Mouse (Mus musculus) heart, postnatal 0 days (tissue): ENCODE data around the gene Gm45799. TPM values are rescaled to one million over a fixed set of nuclear protein-coding genes. Genes with fewer than 3 reads are reported as not detected.

ENCODE experiments used
- ATAC-seq: fragments of 200-750 bp; cut with Nextera tagmentation; 2 replicates; pipeline ENCODE4 v1.8.0; 2017; ENCODE audit warnings: low read depth, moderate number of reproducible peaks, moderate library complexity; ENCODE audit not compliant: insufficient read depth
- DNase-seq: peaks from one replicate; pipeline ENCODE4 v3.0.0-alpha.2; 2016; ENCODE audit warnings: low spot score
- H3K27ac ChIP-seq: fragments of 300-500 bp; sonication (generic); 2 replicates; pipeline ENCODE4 v1.5.1; 2014; ENCODE audit warnings: low read depth, mild to moderate bottlenecking
- H3K27me3 ChIP-seq: fragments of 300-500 bp; sonication (generic); 2 replicates; pipeline ENCODE4 v1.6.1; 2014; ENCODE audit warnings: low read length, mixed read lengths; ENCODE audit not compliant: control insufficient read depth, insufficient read depth
- H3K36me3 ChIP-seq: fragments of 300-500 bp; sonication (generic); replicated peaks from 2 replicates; pipeline ENCODE4 v1.6.1; 2014; ENCODE audit warnings: low read length, mixed read lengths; ENCODE audit not compliant: control insufficient read depth, insufficient read depth
- H3K4me1 ChIP-seq: fragments of 300-500 bp; sonication (generic); 2 replicates; pipeline ENCODE4 v1.6.1; 2014; ENCODE audit warnings: antibody characterized with exemption; ENCODE audit not compliant: control insufficient read depth, insufficient read depth
- H3K4me2 ChIP-seq: fragments of 300-500 bp; sonication (generic); 2 replicates; pipeline ENCODE4 v1.6.1; 2014; ENCODE audit warnings: low read depth, mild to moderate bottlenecking, low read length, moderate library complexity
- H3K4me3 ChIP-seq: fragments of 300-500 bp; sonication (generic); 2 replicates; pipeline ENCODE4 v1.5.1; 2014; ENCODE audit warnings: low read depth, low read length
- H3K9ac ChIP-seq: fragments of 300-500 bp; sonication (generic); replicated peaks from 2 replicates; pipeline ENCODE4 v1.6.1; 2014; ENCODE audit warnings: low read depth, low read length, mixed read lengths
- H3K9me3 ChIP-seq: fragments of 300-500 bp; sonication (generic); replicated peaks from 2 replicates; pipeline ENCODE4 v1.6.1; 2016; ENCODE audit warnings: low read length; ENCODE audit not compliant: control insufficient read depth
- CTCF ChIP-seq: IDR thresholded peaks from 2 replicates; pipeline ENCODE4 v1.5.1; 2016; ENCODE audit warnings: antibody characterized with exemption, control low read depth, low read depth
- EP300 ChIP-seq: IDR thresholded peaks from 2 replicates; pipeline ENCODE4 v1.6.1; 2016; ENCODE audit warnings: antibody characterized with exemption, low read depth
- WGBS: fragments of 180-500 bp; shearing (Covaris S2); extraction: QIAGEN DNeasy Blood & Tissue Kit; methylation state at CpG from one replicate; pipeline ENCODE4 v1.1.7; 2014; 5-methylcytosine and 5-hydroxymethylcytosine counted together
- polyA plus RNA-seq: library from polyadenylated mRNA; unstranded; fragments of >200 nt; fragmentation: Nextera tagmentation; extraction: Ambion mirVana; gene quantifications from 2 replicates; pipeline ENCODE4 v1.2.1, GENCODE M21; 2015
- total RNA-seq: library from RNA; depleted of rRNA; stranded (reverse); fragments of >200 nt; gene quantifications from 2 replicates; pipeline ENCODE4 v1.2.3, GENCODE M21; 2014; ENCODE audit warnings: low replicate concordance

Gene Gm45799
- total and polyA plus RNA-seq, 2 experiments from 2014 or later = 58.4 to 126 TPM

DNA sequence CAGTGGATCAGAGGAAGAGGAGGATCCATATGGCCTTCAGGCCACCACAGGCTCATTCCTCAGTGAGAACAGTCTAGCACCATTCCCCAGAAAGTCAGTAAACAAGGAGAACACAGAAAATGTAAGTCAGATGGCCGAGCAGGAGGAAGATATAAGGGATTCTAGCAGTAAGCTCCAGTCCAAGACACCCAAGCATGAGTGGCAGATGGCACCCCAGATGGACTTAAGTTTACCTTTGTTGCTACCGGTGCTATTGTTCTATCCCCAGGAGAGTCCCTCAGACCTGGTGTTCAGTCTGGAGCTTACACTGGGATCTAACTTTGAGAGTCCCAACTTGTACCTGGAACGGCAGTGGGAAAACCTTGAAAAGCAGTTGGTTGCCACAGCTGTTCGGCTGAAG, 63.5 kb downstream of the Gm45799 start:
- H3K27ac ChIP-seq = no peak overlapping the region
- H3K4me1 ChIP-seq = no peaks in the 10 kb centered on the region
- no peak overlapping the region for H3K4me2 ChIP-seq
- WGBS = 80% methylated on average over 4 of the region's 4 CpGs
- H3K27me3 ChIP-seq = no peaks in the 10 kb centered on the region
- H3K9me3 ChIP-seq = no peaks in the 10 kb centered on the region
- ATAC-seq (no peak), DNase-seq (no peak)
- no peak overlapping the region for H3K9ac ChIP-seq
- H3K36me3 ChIP-seq = no peaks in the 10 kb centered on the region
- no peak for TF ChIP-seq CTCF
- no peak for TF ChIP-seq EP300
- H3K4me3 ChIP-seq = no peak overlapping the region

DNA sequence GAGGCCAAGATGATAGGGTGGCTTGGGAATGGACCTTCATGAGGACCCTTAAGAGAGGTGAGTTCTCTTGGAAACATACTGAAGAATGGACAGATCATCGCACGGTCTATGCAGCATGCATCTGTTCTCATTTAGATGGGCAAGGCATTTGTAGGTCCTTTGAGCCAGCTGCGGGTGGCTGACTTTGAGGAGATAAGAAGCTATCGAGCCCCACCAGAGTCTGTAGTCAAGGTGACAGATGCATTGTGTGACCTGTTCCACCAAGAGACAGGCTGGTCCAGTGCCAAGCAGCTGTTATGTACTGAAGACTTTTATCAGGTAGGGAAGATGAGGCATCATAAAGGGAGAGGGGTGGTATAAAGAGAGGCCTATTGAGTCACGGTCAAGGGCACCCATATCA, 68.4 kb downstream of the Gm45799 start:
- H3K4me3 ChIP-seq = no peak overlapping the region
- ATAC-seq (no peak), DNase-seq (no peak)
- H3K27ac ChIP-seq = no peak overlapping the region
- H3K9me3 ChIP-seq = no peaks in the 10 kb centered on the region
- H3K4me2 ChIP-seq = no peak overlapping the region
- 75% methylated on average over 5 of the region's 5 CpGs for WGBS
- no peaks in the 10 kb centered on the region for H3K36me3 ChIP-seq
- no peak overlapping the region for H3K9ac ChIP-seq
- H3K4me1 ChIP-seq = no peaks in the 10 kb centered on the region
- no peaks in the 10 kb centered on the region for H3K27me3 ChIP-seq
- TF ChIP-seq CTCF (no peak), EP300 (no peak)

DNA sequence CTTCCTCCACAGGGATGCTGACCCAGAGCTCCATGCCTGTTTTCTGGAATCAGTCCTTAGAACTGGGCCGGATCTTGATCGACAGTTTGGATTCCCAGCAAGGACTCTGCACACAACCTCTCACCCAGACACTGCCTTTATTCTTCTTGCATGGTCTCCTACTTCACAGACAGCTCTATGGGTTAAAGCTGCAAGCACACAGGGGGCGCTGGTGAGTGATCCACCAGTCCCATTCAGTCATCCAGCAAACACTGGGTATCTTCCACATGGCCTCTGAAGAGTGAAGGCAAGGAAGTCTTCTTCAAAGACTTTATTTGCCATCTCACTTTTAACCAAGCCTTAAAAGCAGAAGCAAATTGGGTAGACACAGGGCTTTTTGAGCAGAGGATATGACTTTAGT, 75.0 kb downstream of the Gm45799 start:
- H3K27ac ChIP-seq = no peak overlapping the region
- H3K4me1 ChIP-seq = no peaks in the 10 kb centered on the region
- ATAC-seq (no peak), DNase-seq (no peak)
- no peaks in the 10 kb centered on the region for H3K9me3 ChIP-seq
- 58% methylated on average over 3 of the region's 3 CpGs for WGBS
- no peak for TF ChIP-seq EP300
- no peak for TF ChIP-seq CTCF
- no peaks in the 10 kb centered on the region for H3K36me3 ChIP-seq
- no peak overlapping the region for H3K9ac ChIP-seq
- no peaks in the 10 kb centered on the region for H3K27me3 ChIP-seq
- H3K4me2 ChIP-seq = no peak overlapping the region
- no peak overlapping the region for H3K4me3 ChIP-seq

DNA sequence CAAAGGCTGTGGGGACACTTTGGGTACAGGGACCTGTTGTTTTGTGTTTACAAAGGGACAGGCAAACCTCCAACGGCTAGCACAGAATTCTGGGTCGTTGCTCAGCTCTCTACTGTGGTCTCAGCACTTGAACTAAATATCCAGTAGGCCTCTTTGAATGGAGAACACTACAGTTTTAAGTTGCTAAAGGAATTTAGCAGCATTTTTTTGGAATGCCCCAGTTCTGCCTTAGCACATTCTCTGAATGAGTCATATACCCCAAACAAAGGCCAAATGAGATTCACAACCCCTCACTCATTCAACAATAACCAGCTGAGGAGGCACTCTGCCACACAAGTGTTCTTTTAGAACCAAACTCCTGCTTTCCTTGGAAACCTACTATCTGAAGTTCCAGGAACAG, 81.6 kb downstream of the Gm45799 start:
- TF ChIP-seq CTCF = no peak
- Histone ChIP-seq H3K4me3 (no peak overlapping the region), H3K4me2 (no peak overlapping the region), H3K27ac (no peak overlapping the region), H3K9me3 (no peaks in the 10 kb centered on the region), H3K4me1 (no peaks in the 10 kb centered on the region), H3K27me3 (no peaks in the 10 kb centered on the region), H3K36me3 (no peaks in the 10 kb centered on the region), H3K9ac (no peak overlapping the region)
- ATAC-seq (no peak), DNase-seq (no peak)
- 51% methylated on average over 2 of the region's 2 CpGs for WGBS

DNA sequence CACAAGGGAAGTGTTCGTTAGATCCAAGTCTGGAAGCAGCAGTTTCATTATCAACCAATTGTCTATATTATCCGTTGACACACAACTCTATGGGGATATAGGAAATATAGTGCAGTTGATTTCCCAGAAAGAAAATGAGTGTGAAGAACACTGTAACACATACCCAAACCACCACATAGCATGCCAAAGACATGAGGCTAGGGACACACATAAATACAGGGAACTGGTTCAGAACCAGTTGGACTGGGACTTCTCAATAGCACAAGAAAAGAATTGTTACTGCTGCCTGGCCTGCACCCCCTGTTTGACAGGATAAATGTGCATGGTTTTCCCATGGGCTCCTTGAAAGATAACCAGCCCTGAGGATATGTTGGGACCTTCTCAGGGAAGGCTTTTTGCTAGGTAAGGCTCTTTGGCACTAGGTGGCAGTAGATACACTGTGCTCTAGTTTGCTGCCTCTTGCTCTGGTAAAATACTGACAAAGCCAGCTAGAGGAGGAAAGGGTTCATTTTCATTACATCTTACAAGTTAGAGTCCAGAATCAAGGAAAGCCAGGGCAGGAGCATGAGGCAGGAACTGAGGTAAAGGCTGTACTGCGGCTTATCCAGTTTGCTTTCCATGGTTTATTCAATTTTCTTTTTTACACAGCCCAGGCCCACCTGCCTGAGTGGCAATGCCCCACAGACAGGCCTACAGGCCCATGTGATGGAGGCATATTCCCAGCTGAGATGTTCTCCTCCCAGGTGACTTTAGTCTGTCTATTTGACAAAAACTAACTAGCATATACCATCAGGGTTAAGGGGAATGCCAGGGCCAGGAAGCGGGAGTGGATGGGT, 86.0 kb downstream of the Gm45799 start:
- H3K36me3 ChIP-seq = peaks cover 18% of the 10 kb centered on the region
- ATAC-seq = peak; percentile 66; the same call in 1 of the 2 replicates
- no peak overlapping the region for H3K4me2 ChIP-seq
- no peak overlapping the region for H3K27ac ChIP-seq
- H3K9me3 ChIP-seq = no peaks in the 10 kb centered on the region
- no peak overlapping the region for H3K9ac ChIP-seq
- no peak for TF ChIP-seq EP300
- peak; percentile 94 for TF ChIP-seq CTCF
- H3K27me3 ChIP-seq = no peaks in the 10 kb centered on the region
- no peaks in the 10 kb centered on the region for H3K4me1 ChIP-seq
- 75% methylated on average over 4 of the region's 4 CpGs for WGBS
- no peak overlapping the region for H3K4me3 ChIP-seq
- DNase-seq = peak; percentile 81

DNA sequence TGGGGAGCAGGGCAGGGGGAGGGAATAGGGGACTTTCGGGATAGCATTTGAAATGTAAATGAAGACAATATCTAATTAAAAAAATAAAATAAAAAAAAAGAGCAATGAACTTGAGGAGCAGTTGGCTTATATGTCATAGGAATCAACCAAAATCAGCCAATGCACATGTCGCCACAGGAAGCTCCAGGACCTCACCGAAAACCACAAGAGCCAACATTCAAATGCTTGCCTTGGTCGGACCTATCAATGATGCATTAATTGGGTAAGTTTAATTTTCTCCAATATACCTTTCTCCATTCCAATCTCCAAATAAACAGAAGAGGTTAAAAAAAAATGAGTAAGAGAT, 86.6 kb downstream of the Gm45799 start:
- Histone ChIP-seq H3K4me3 (no peak overlapping the region), H3K36me3 (peaks cover 24% of the 10 kb centered on the region), H3K27me3 (no peaks in the 10 kb centered on the region), H3K4me2 (no peak overlapping the region), H3K4me1 (no peaks in the 10 kb centered on the region), H3K9ac (no peak overlapping the region), H3K9me3 (no peaks in the 10 kb centered on the region), H3K27ac (no peak overlapping the region)
- DNase-seq = no peak
- ATAC-seq = no peak
- WGBS = 89% methylated on average over 4 of the region's 4 CpGs
- TF ChIP-seq EP300 (no peak), CTCF (no peak)
